Mouse (Mus musculus): ENCODE data around the gene Ehf. TPM values are rescaled to one million over a fixed set of nuclear protein-coding genes. Genes with fewer than 3 reads are reported as not detected.
A peak's percentile ranks its signal among the peaks of the same experiment; 100 is the strongest.

Ehf gene
- polyA plus RNA-seq (2014; fragmentation: Nextera tagmentation; extraction: Ambion mirVana), result 19.1 and 29.6 TPM in 2 replicates

GRCm38 (mm10) chr2:103303132-103303531, at the start of gene Ehf:
Gene Ehf, minus strand, starts transcription at chr2:103303278.
- Histone ChIP-seq H3K4me2 (replicated peaks; ENCODE audit: low read depth, low read length) (0 out of 2 replicates have a peak within 1 kb of the TSS, but pooled peaks have one; percentile 5), H3K4me3 (ENCODE audit: low read length) (peak within 1 kb of the TSS; percentile 10; the same call in 1 of the 2 replicates), H3K27me3 (ENCODE audit: control insufficient read depth, insufficient read depth, low read length) (no peaks in the 10 kb centered on the region), H3K9ac (ENCODE audit: low read depth, low read length) (no peak within 1 kb of the TSS), H3K9me3 (ENCODE audit: control insufficient read depth, low read length) (no peaks in the 10 kb centered on the region), H3K36me3 (ENCODE audit: control insufficient read depth, insufficient read depth, low read length) (no peaks in the 10 kb centered on the region), H3K27ac (ENCODE audit: low read depth, low read length) (peak within 1 kb of the TSS; percentile 51; the same call in 1 of the 2 replicates), H3K4me1 (ENCODE audit: control insufficient read depth, insufficient read depth, low read length) (no peaks in the 10 kb centered on the region)
- ATAC-seq (ENCODE audit: low FRiP score, low TSS enrichment), result no peak
- WGBS, result 60% methylated on average over 9 of the region's 9 CpGs

GRCm38 (mm10) chr2:103347417-103347891, 44.4 kb upstream of the Ehf start:
- Histone ChIP-seq H3K9ac (ENCODE audit: low read depth, low read length) (no peak overlapping the region), H3K4me2 (replicated peaks; ENCODE audit: low read depth, low read length) (no peak overlapping the region), H3K27me3 (ENCODE audit: control insufficient read depth, insufficient read depth, low read length) (no peaks in the 10 kb centered on the region), H3K27ac (ENCODE audit: low read depth, low read length) (no peak overlapping the region), H3K9me3 (ENCODE audit: control insufficient read depth, low read length) (no peaks in the 10 kb centered on the region), H3K4me1 (ENCODE audit: control insufficient read depth, insufficient read depth, low read length) (no peaks in the 10 kb centered on the region), H3K36me3 (ENCODE audit: control insufficient read depth, insufficient read depth, low read length) (no peaks in the 10 kb centered on the region), H3K4me3 (ENCODE audit: low read length) (no peak overlapping the region)
- peak; percentile 46; the same call in 1 of the 2 replicates for ATAC-seq (ENCODE audit: low FRiP score, low TSS enrichment)
- WGBS, result 27% methylated on average over 5 of the region's 5 CpGs

GRCm38 (mm10) chr2:103346751-103347289, 43.7 kb upstream of the Ehf start:
- Histone ChIP-seq H3K4me1 (ENCODE audit: control insufficient read depth, insufficient read depth, low read length) (no peaks in the 10 kb centered on the region), H3K9ac (ENCODE audit: low read depth, low read length) (no peak overlapping the region), H3K27ac (ENCODE audit: low read depth, low read length) (no peak overlapping the region), H3K36me3 (ENCODE audit: control insufficient read depth, insufficient read depth, low read length) (no peaks in the 10 kb centered on the region), H3K4me3 (ENCODE audit: low read length) (no peak overlapping the region), H3K9me3 (ENCODE audit: control insufficient read depth, low read length) (no peaks in the 10 kb centered on the region), H3K4me2 (replicated peaks; ENCODE audit: low read depth, low read length) (no peak overlapping the region), H3K27me3 (ENCODE audit: control insufficient read depth, insufficient read depth, low read length) (no peaks in the 10 kb centered on the region)
- no peak for ATAC-seq (ENCODE audit: low FRiP score, low TSS enrichment)
- 77% methylated on average over 3 of the region's 3 CpGs for WGBS

- Histone ChIP-seq H3K27me3 (ENCODE audit: control insufficient read depth, insufficient read depth, low read length) (no peaks in the 10 kb centered on the region), H3K4me2 (replicated peaks; ENCODE audit: low read depth, low read length) (no peak overlapping the region), H3K4me1 (ENCODE audit: control insufficient read depth, insufficient read depth, low read length) (no peaks in the 10 kb centered on the region), H3K4me3 (ENCODE audit: low read length) (no peak overlapping the region), H3K36me3 (ENCODE audit: control insufficient read depth, insufficient read depth, low read length) (no peaks in the 10 kb centered on the region), H3K27ac (ENCODE audit: low read depth, low read length) (no peak overlapping the region), H3K9ac (ENCODE audit: low read depth, low read length) (no peak overlapping the region), H3K9me3 (ENCODE audit: control insufficient read depth, low read length) (no peaks in the 10 kb centered on the region)
- ATAC-seq (ENCODE audit: low FRiP score, low TSS enrichment), result no peak
- WGBS, result 79% methylated on average over 7 of the region's 7 CpGs
These were observed 40.5 kb upstream of the Ehf start for GRCm38 (mm10) chr2:103343611-103344010.

GRCm38 (mm10) chr2:103342123-103342522, 39.0 kb upstream of the Ehf start:
- Histone ChIP-seq H3K27ac (ENCODE audit: low read depth, low read length) (no peak overlapping the region), H3K4me3 (ENCODE audit: low read length) (no peak overlapping the region), H3K36me3 (ENCODE audit: control insufficient read depth, insufficient read depth, low read length) (no peaks in the 10 kb centered on the region), H3K27me3 (ENCODE audit: control insufficient read depth, insufficient read depth, low read length) (no peaks in the 10 kb centered on the region), H3K9ac (ENCODE audit: low read depth, low read length) (no peak overlapping the region), H3K9me3 (ENCODE audit: control insufficient read depth, low read length) (no peaks in the 10 kb centered on the region), H3K4me2 (replicated peaks; ENCODE audit: low read depth, low read length) (no peak overlapping the region), H3K4me1 (ENCODE audit: control insufficient read depth, insufficient read depth, low read length) (no peaks in the 10 kb centered on the region)
- 82% methylated on average over 1 of the region's 1 CpGs for WGBS
- ATAC-seq (ENCODE audit: low FRiP score, low TSS enrichment), result no peak

- no peak overlapping the region for H3K4me3 ChIP-seq (ENCODE audit: low read length)
- no peak overlapping the region for H3K27ac ChIP-seq (ENCODE audit: low read depth, low read length)
- WGBS, result 94% methylated on average over 1 of the region's 1 CpGs
- H3K4me2 ChIP-seq (replicated peaks; ENCODE audit: low read depth, low read length), result no peak overlapping the region
- H3K27me3 ChIP-seq (ENCODE audit: control insufficient read depth, insufficient read depth, low read length), result no peaks in the 10 kb centered on the region
- H3K36me3 ChIP-seq (ENCODE audit: control insufficient read depth, insufficient read depth, low read length), result no peaks in the 10 kb centered on the region
- H3K9me3 ChIP-seq (ENCODE audit: control insufficient read depth, low read length), result no peaks in the 10 kb centered on the region
- ATAC-seq (ENCODE audit: low FRiP score, low TSS enrichment), result no peak
- no peak overlapping the region for H3K9ac ChIP-seq (ENCODE audit: low read depth, low read length)
- no peaks in the 10 kb centered on the region for H3K4me1 ChIP-seq (ENCODE audit: control insufficient read depth, insufficient read depth, low read length)
These were observed 38.4 kb upstream of the Ehf start for GRCm38 (mm10) chr2:103341375-103341971.

- no peaks in the 10 kb centered on the region for H3K4me1 ChIP-seq (ENCODE audit: control insufficient read depth, insufficient read depth, low read length)
- 85% methylated on average over 6 of the region's 6 CpGs for WGBS
- no peak for ATAC-seq (ENCODE audit: low FRiP score, low TSS enrichment)
- no peak overlapping the region for H3K27ac ChIP-seq (ENCODE audit: low read depth, low read length)
- H3K27me3 ChIP-seq (ENCODE audit: control insufficient read depth, insufficient read depth, low read length), result no peaks in the 10 kb centered on the region
- H3K4me2 ChIP-seq (replicated peaks; ENCODE audit: low read depth, low read length), result no peak overlapping the region
- H3K36me3 ChIP-seq (ENCODE audit: control insufficient read depth, insufficient read depth, low read length), result no peaks in the 10 kb centered on the region
- no peak overlapping the region for H3K9ac ChIP-seq (ENCODE audit: low read depth, low read length)
- H3K9me3 ChIP-seq (ENCODE audit: control insufficient read depth, low read length), result no peaks in the 10 kb centered on the region
- no peak overlapping the region for H3K4me3 ChIP-seq (ENCODE audit: low read length)
These were observed 35.6 kb upstream of the Ehf start for GRCm38 (mm10) chr2:103338706-103339105.

- ATAC-seq (ENCODE audit: low FRiP score, low TSS enrichment), result no peak
- WGBS, result 85% methylated on average over 3 of the region's 3 CpGs
These were observed 34.3 kb upstream of the Ehf start for GRCm38 (mm10) chr2:103337370-103337769.

GRCm38 (mm10) chr2:103336621-103337020, 33.5 kb upstream of the Ehf start:
- no peak for ATAC-seq (ENCODE audit: low FRiP score, low TSS enrichment)
- Histone ChIP-seq H3K4me2 (replicated peaks; ENCODE audit: low read depth, low read length) (no peak overlapping the region), H3K27ac (ENCODE audit: low read depth, low read length) (no peak overlapping the region), H3K4me3 (ENCODE audit: low read length) (no peak overlapping the region), H3K9me3 (ENCODE audit: control insufficient read depth, low read length) (no peaks in the 10 kb centered on the region), H3K27me3 (ENCODE audit: control insufficient read depth, insufficient read depth, low read length) (no peaks in the 10 kb centered on the region), H3K4me1 (ENCODE audit: control insufficient read depth, insufficient read depth, low read length) (no peaks in the 10 kb centered on the region), H3K36me3 (ENCODE audit: control insufficient read depth, insufficient read depth, low read length) (no peaks in the 10 kb centered on the region), H3K9ac (ENCODE audit: low read depth, low read length) (no peak overlapping the region)
- 85% methylated on average over 11 of the region's 11 CpGs for WGBS

More at GRCm38 (mm10) chr2:103337370-103337769, 34.3 kb upstream of the Ehf start:
- Histone ChIP-seq H3K9me3 (ENCODE audit: control insufficient read depth, low read length) (no peaks in the 10 kb centered on the region), H3K27me3 (ENCODE audit: control insufficient read depth, insufficient read depth, low read length) (no peaks in the 10 kb centered on the region), H3K4me2 (replicated peaks; ENCODE audit: low read depth, low read length) (no peak overlapping the region), H3K4me1 (ENCODE audit: control insufficient read depth, insufficient read depth, low read length) (no peaks in the 10 kb centered on the region), H3K27ac (ENCODE audit: low read depth, low read length) (no peak overlapping the region), H3K36me3 (ENCODE audit: control insufficient read depth, insufficient read depth, low read length) (no peaks in the 10 kb centered on the region), H3K4me3 (ENCODE audit: low read length) (no peak overlapping the region), H3K9ac (ENCODE audit: low read depth, low read length) (no peak overlapping the region)
